Mouse (Mus musculus): ENCODE results near the gene Sox6. TPM values are rescaled to one million over a fixed set of nuclear protein-coding genes. Genes with fewer than 3 reads are reported as not detected.

Sox6 gene
- polyA plus RNA-seq, 2 experiments = 21.3 to 59.4 TPM

GRCm38 (mm10) chr7:115662121-115662520 is 376.5 kb downstream of the Sox6 start:
- Histone ChIP-seq H3K9ac (ENCODE audit: low read depth, low read length, severe bottlenecking) (no peak overlapping the region), H3K9me3 (ENCODE audit: control insufficient read depth, low read length) (no peaks in the 10 kb centered on the region), H3K27ac (replicated peaks; ENCODE audit: low read depth, low read length) (no peak overlapping the region), H3K36me3 (ENCODE audit: control insufficient read depth, insufficient read depth, low read length) (0 out of 2 replicates have a peak, but pooled peaks cover 3% of the 10 kb centered on the region), H3K4me2 (replicated peaks; ENCODE audit: low read depth, low read length, severe bottlenecking) (no peak overlapping the region), H3K4me1 (ENCODE audit: control insufficient read depth, insufficient read depth, low read length) (peaks cover 10% of the 10 kb centered on the region), H3K27me3 (ENCODE audit: control insufficient read depth, insufficient read depth, low read length) (no peaks in the 10 kb centered on the region), H3K4me3 (replicated peaks; ENCODE audit: low read length) (no peak overlapping the region)
- DNase-seq (ENCODE audit: low spot score) (no peak), ATAC-seq (ENCODE audit: low FRiP score, low read depth) (no peak)
- WGBS = 81% methylated on average over 9 of the region's 9 CpGs
- no peak for TF ChIP-seq POLR2A (IDR thresholded peaks at IDR 0.05; ENCODE audit: borderline replicate concordance, extremely low read depth, insufficient read depth, insufficient read length)

GRCm38 (mm10) chr7:115646696-115647095 is 391.9 kb downstream of the Sox6 start:
- Histone ChIP-seq H3K27me3 (ENCODE audit: control insufficient read depth, insufficient read depth, low read length) (no peaks in the 10 kb centered on the region), H3K9ac (ENCODE audit: low read depth, low read length, severe bottlenecking) (no peak overlapping the region), H3K27ac (replicated peaks; ENCODE audit: low read depth, low read length) (0 out of 2 replicates have a peak overlapping the region, but pooled peaks have one; percentile 4), H3K4me3 (replicated peaks; ENCODE audit: low read length) (no peak overlapping the region), H3K36me3 (ENCODE audit: control insufficient read depth, insufficient read depth, low read length) (no peaks in the 10 kb centered on the region), H3K4me2 (replicated peaks; ENCODE audit: low read depth, low read length, severe bottlenecking) (no peak overlapping the region), H3K4me1 (ENCODE audit: control insufficient read depth, insufficient read depth, low read length) (peaks cover 20% of the 10 kb centered on the region), H3K9me3 (ENCODE audit: control insufficient read depth, low read length) (no peaks in the 10 kb centered on the region)
- no peak for DNase-seq (ENCODE audit: low spot score)
- ATAC-seq (ENCODE audit: low FRiP score, low read depth) = no peak
- no peak for TF ChIP-seq POLR2A (IDR thresholded peaks at IDR 0.05; ENCODE audit: borderline replicate concordance, extremely low read depth, insufficient read depth, insufficient read length)

- DNase-seq (ENCODE audit: low spot score) (no peak), ATAC-seq (ENCODE audit: low FRiP score, low read depth) (no peak)
- H3K4me2 ChIP-seq (replicated peaks; ENCODE audit: low read depth, low read length, severe bottlenecking) = no peak overlapping the region
These were observed 392.6 kb downstream of the Sox6 start for GRCm38 (mm10) chr7:115645971-115646447.

GRCm38 (mm10) chr7:115645272-115645970 is 393.2 kb downstream of the Sox6 start:
- H3K4me1 ChIP-seq (ENCODE audit: control insufficient read depth, insufficient read depth, low read length) = peaks cover 20% of the 10 kb centered on the region
- H3K4me3 ChIP-seq (replicated peaks; ENCODE audit: low read length) = no peak overlapping the region
- H3K9me3 ChIP-seq (ENCODE audit: control insufficient read depth, low read length) = no peaks in the 10 kb centered on the region
- H3K27me3 ChIP-seq (ENCODE audit: control insufficient read depth, insufficient read depth, low read length) = no peaks in the 10 kb centered on the region
- H3K9ac ChIP-seq (ENCODE audit: low read depth, low read length, severe bottlenecking) = no peak overlapping the region
- ATAC-seq (ENCODE audit: low FRiP score, low read depth) = no peak
- DNase-seq (ENCODE audit: low spot score) = peak; percentile 59
- H3K4me2 ChIP-seq (replicated peaks; ENCODE audit: low read depth, low read length, severe bottlenecking) = no peak overlapping the region
- 21% methylated on average over 1 of the region's 1 CpGs for WGBS
- no peak for TF ChIP-seq POLR2A (IDR thresholded peaks at IDR 0.05; ENCODE audit: borderline replicate concordance, extremely low read depth, insufficient read depth, insufficient read length)
- H3K27ac ChIP-seq (replicated peaks; ENCODE audit: low read depth, low read length) = no peak overlapping the region
- no peaks in the 10 kb centered on the region for H3K36me3 ChIP-seq (ENCODE audit: control insufficient read depth, insufficient read depth, low read length)

More at GRCm38 (mm10) chr7:115645971-115646447, 392.6 kb downstream of the Sox6 start:
- H3K4me3 ChIP-seq (replicated peaks; ENCODE audit: low read length) = no peak overlapping the region
- H3K9me3 ChIP-seq (ENCODE audit: control insufficient read depth, low read length) = no peaks in the 10 kb centered on the region
- TF ChIP-seq POLR2A (IDR thresholded peaks at IDR 0.05; ENCODE audit: borderline replicate concordance, extremely low read depth, insufficient read depth, insufficient read length) = no peak
- no peaks in the 10 kb centered on the region for H3K27me3 ChIP-seq (ENCODE audit: control insufficient read depth, insufficient read depth, low read length)
- no peak overlapping the region for H3K27ac ChIP-seq (replicated peaks; ENCODE audit: low read depth, low read length)
- no peaks in the 10 kb centered on the region for H3K36me3 ChIP-seq (ENCODE audit: control insufficient read depth, insufficient read depth, low read length)
- H3K9ac ChIP-seq (ENCODE audit: low read depth, low read length, severe bottlenecking) = 0 out of 2 replicates have a peak overlapping the region, but pooled peaks have one; percentile 12
- WGBS = 13% methylated on average over 5 of the region's 5 CpGs
- peaks cover 20% of the 10 kb centered on the region for H3K4me1 ChIP-seq (ENCODE audit: control insufficient read depth, insufficient read depth, low read length)

GRCm38 (mm10) chr7:115630691-115631090 is 407.9 kb downstream of the Sox6 start:
- H3K4me2 ChIP-seq (replicated peaks; ENCODE audit: low read depth, low read length, severe bottlenecking) = no peak overlapping the region
- no peaks in the 10 kb centered on the region for H3K36me3 ChIP-seq (ENCODE audit: control insufficient read depth, insufficient read depth, low read length)
- no peak for ATAC-seq (ENCODE audit: low FRiP score, low read depth)
- no peaks in the 10 kb centered on the region for H3K9me3 ChIP-seq (ENCODE audit: control insufficient read depth, low read length)
- H3K4me1 ChIP-seq (ENCODE audit: control insufficient read depth, insufficient read depth, low read length) = peaks cover 21% of the 10 kb centered on the region
- no peak overlapping the region for H3K4me3 ChIP-seq (replicated peaks; ENCODE audit: low read length)
- TF ChIP-seq POLR2A (IDR thresholded peaks at IDR 0.05; ENCODE audit: borderline replicate concordance, extremely low read depth, insufficient read depth, insufficient read length) = no peak
- H3K9ac ChIP-seq (ENCODE audit: low read depth, low read length, severe bottlenecking) = no peak overlapping the region
- WGBS = 45% methylated on average over 3 of the region's 3 CpGs
- H3K27me3 ChIP-seq (ENCODE audit: control insufficient read depth, insufficient read depth, low read length) = no peaks in the 10 kb centered on the region
- H3K27ac ChIP-seq (replicated peaks; ENCODE audit: low read depth, low read length) = no peak overlapping the region
- no peak for DNase-seq (ENCODE audit: low spot score)
